Mouse (Mus musculus): ENCODE measurements around the gene Olfr521.
"Not testable (repeated sequence)": the region's sequence is repeated elsewhere in the genome, so short reads cannot be mapped to it uniquely, and the experiment has no call there.

Gene Olfr521

GRCm38 (mm10) chr7:99810814-99811213 lies 47.5 kb downstream of the Olfr521 start:
- DNase-seq = no peak

DNA sequence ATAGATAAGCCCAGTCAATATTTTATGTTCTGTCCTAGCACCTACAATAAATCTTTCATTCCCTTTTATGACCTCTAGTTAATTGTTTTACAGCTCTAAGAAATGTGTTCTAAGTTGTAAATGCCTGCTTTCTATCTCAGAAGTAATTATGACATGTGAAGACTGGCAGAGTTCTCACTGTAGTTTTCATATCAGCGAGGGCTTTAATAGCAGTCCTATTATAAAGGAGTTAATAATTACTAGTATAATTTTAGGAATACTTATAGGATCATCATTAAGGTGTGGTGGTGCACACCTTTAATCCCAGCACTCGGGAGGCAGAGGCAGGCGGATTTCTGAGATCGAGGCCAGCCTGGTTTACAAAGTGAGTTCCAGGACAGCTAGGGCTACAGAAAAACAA lies 48.4 kb downstream of the Olfr521 start:
- no peak for DNase-seq

DNA sequence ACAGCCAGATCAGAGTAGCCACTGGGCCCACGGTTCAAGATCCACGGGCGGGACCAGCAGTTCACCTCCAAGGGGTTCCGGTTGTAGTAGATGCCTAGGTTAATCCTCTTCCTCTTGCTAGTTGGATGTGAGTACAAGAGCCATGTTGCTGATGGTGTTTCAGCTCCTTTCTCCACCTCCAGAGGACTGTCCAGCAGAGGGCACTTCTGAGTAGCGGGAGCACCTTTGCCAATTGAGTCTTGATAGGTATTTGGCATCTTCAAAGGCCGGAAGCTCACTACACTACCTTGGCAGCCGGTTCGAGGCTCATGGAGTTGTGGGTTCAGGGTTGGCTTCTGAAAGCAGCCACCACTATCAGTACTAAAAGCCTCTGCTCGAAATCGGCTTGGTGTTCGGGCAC lies 50.1 kb downstream of the Olfr521 start:
- peak in 1 of 2 experiments; percentile 61 for DNase-seq

DNA sequence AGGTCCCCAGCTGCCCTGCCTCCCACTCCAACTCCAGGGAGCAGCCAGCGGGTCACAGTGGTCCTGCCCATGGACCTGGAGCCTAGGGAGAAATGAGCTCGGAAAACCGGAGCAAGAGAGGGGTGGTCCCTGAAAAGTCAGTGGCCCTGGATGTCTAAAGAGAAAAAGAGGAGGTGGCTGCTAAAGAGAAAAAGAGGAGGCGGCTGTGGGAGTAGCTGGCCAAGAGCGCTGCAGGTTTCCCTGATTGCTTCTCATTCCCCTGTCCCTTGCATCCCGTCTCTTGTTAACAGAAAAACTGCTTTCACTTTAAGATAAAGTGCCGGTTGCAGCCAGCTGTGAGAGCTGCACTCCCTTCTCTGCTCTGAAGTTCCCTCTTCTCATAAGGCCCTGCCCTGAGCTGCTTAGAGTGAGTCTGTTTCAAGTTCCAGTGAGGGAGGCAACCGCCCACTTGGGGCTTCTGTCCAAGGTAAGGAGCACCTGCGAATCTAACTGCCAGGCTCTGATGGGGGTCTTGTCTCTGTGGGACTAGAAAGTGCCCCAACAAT lies 54.9 kb downstream of the Olfr521 start:
- not testable (repeated sequence) for DNase-seq
